Mouse (Mus musculus): ENCODE results near the gene Mvk. TPM values are rescaled to one million over a fixed set of nuclear protein-coding genes. Genes with fewer than 3 reads are reported as not detected.

The Mvk gene
- total and polyA plus RNA-seq, 2 experiments from 2014 or later, result 12.6 to 24.6 TPM

GRCm38 (mm10) chr5:114465641-114466040, 21.6 kb downstream of the Mvk start:
- H3K4me2 ChIP-seq (ENCODE audit: low read depth, low read length), result no peak overlapping the region
- H3K36me3 ChIP-seq (replicated peaks; ENCODE audit: control insufficient read depth, insufficient read depth, low read length), result no peaks in the 10 kb centered on the region
- 86% methylated on average over 7 of the region's 7 CpGs for WGBS
- no peaks in the 10 kb centered on the region for H3K27me3 ChIP-seq (ENCODE audit: control insufficient read depth, insufficient read depth, low read length)
- DNase-seq (ENCODE audit: low spot score) (no peak), ATAC-seq (ENCODE audit: insufficient read depth, low read depth) (no peak)
- H3K4me1 ChIP-seq (ENCODE audit: control insufficient read depth, insufficient read depth), result peaks cover 12% of the 10 kb centered on the region; the same call in 1 of the 2 replicates
- H3K9me3 ChIP-seq (replicated peaks; ENCODE audit: control insufficient read depth, low read length), result no peaks in the 10 kb centered on the region
- TF ChIP-seq CTCF (IDR thresholded peaks at IDR 0.05; ENCODE audit: low read depth) (no peak), EP300 (IDR thresholded peaks at IDR 0.05; ENCODE audit: low read depth) (no peak)
- no peak overlapping the region for H3K27ac ChIP-seq (ENCODE audit: low read depth)
- H3K4me3 ChIP-seq (ENCODE audit: low read depth, low read length), result no peak overlapping the region
- H3K9ac ChIP-seq (replicated peaks; ENCODE audit: low read depth, low read length), result no peak overlapping the region

GRCm38 (mm10) chr5:114467019-114467418, 22.9 kb downstream of the Mvk start:
- H3K27ac ChIP-seq (ENCODE audit: low read depth), result no peak overlapping the region
- no peaks in the 10 kb centered on the region for H3K9me3 ChIP-seq (replicated peaks; ENCODE audit: control insufficient read depth, low read length)
- no peak for DNase-seq (ENCODE audit: low spot score)
- peaks cover 12% of the 10 kb centered on the region; the same call in 1 of the 2 replicates for H3K4me1 ChIP-seq (ENCODE audit: control insufficient read depth, insufficient read depth)
- TF ChIP-seq EP300 (IDR thresholded peaks at IDR 0.05; ENCODE audit: low read depth) (no peak), CTCF (IDR thresholded peaks at IDR 0.05; ENCODE audit: low read depth) (no peak)
- no peaks in the 10 kb centered on the region for H3K36me3 ChIP-seq (replicated peaks; ENCODE audit: control insufficient read depth, insufficient read depth, low read length)
- 10% methylated on average over 11 of the region's 11 CpGs for WGBS
- no peak overlapping the region; the same call in 1 of the 2 replicates for H3K9ac ChIP-seq (replicated peaks; ENCODE audit: low read depth, low read length)
- H3K4me3 ChIP-seq (ENCODE audit: low read depth, low read length), result peak overlapping the region; percentile 30
- ATAC-seq (ENCODE audit: insufficient read depth, low read depth), result no peak
- H3K4me2 ChIP-seq (ENCODE audit: low read depth, low read length), result peak overlapping the region; percentile 59
- H3K27me3 ChIP-seq (ENCODE audit: control insufficient read depth, insufficient read depth, low read length), result no peaks in the 10 kb centered on the region

- Histone ChIP-seq H3K9me3 (replicated peaks; ENCODE audit: control insufficient read depth, low read length) (no peaks in the 10 kb centered on the region), H3K9ac (replicated peaks; ENCODE audit: low read depth, low read length) (no peak overlapping the region), H3K36me3 (replicated peaks; ENCODE audit: control insufficient read depth, insufficient read depth, low read length) (no peaks in the 10 kb centered on the region), H3K27me3 (ENCODE audit: control insufficient read depth, insufficient read depth, low read length) (no peaks in the 10 kb centered on the region), H3K27ac (ENCODE audit: low read depth) (no peak overlapping the region), H3K4me1 (ENCODE audit: control insufficient read depth, insufficient read depth) (peaks cover 10% of the 10 kb centered on the region; the same call in 1 of the 2 replicates), H3K4me3 (ENCODE audit: low read depth, low read length) (peak overlapping the region; percentile 30), H3K4me2 (ENCODE audit: low read depth, low read length) (peak overlapping the region; percentile 59)
- WGBS, result 2% methylated on average over 9 of the region's 13 CpGs
- peak; percentile 58 for ATAC-seq (ENCODE audit: insufficient read depth, low read depth)
- peak; percentile 43 for DNase-seq (ENCODE audit: low spot score)
- no peak for TF ChIP-seq CTCF (IDR thresholded peaks at IDR 0.05; ENCODE audit: low read depth)
- TF ChIP-seq EP300 (IDR thresholded peaks at IDR 0.05; ENCODE audit: low read depth), result no peak
Observed at GRCm38 (mm10) chr5:114467430-114467829, 23.4 kb downstream of the Mvk start.

GRCm38 (mm10) chr5:114468007-114468406, 23.9 kb downstream of the Mvk start:
- ATAC-seq (ENCODE audit: insufficient read depth, low read depth) (no peak), DNase-seq (ENCODE audit: low spot score) (no peak)
- H3K4me1 ChIP-seq (ENCODE audit: control insufficient read depth, insufficient read depth), result peaks cover 8% of the 10 kb centered on the region; the same call in 1 of the 2 replicates
- no peak overlapping the region for H3K9ac ChIP-seq (replicated peaks; ENCODE audit: low read depth, low read length)
- no peaks in the 10 kb centered on the region for H3K27me3 ChIP-seq (ENCODE audit: control insufficient read depth, insufficient read depth, low read length)
- H3K36me3 ChIP-seq (replicated peaks; ENCODE audit: control insufficient read depth, insufficient read depth, low read length), result no peaks in the 10 kb centered on the region
- no peak overlapping the region for H3K4me3 ChIP-seq (ENCODE audit: low read depth, low read length)
- no peak overlapping the region for H3K4me2 ChIP-seq (ENCODE audit: low read depth, low read length)
- no peak for TF ChIP-seq CTCF (IDR thresholded peaks at IDR 0.05; ENCODE audit: low read depth)
- TF ChIP-seq EP300 (IDR thresholded peaks at IDR 0.05; ENCODE audit: low read depth), result no peak
- no peak overlapping the region for H3K27ac ChIP-seq (ENCODE audit: low read depth)
- 67% methylated on average over 4 of the region's 4 CpGs for WGBS
- no peaks in the 10 kb centered on the region for H3K9me3 ChIP-seq (replicated peaks; ENCODE audit: control insufficient read depth, low read length)

GRCm38 (mm10) chr5:114470359-114470758, 26.3 kb downstream of the Mvk start:
- Histone ChIP-seq H3K27me3 (ENCODE audit: control insufficient read depth, insufficient read depth, low read length) (no peaks in the 10 kb centered on the region), H3K4me1 (ENCODE audit: control insufficient read depth, insufficient read depth) (peaks cover 8% of the 10 kb centered on the region; the same call in 1 of the 2 replicates), H3K36me3 (replicated peaks; ENCODE audit: control insufficient read depth, insufficient read depth, low read length) (no peaks in the 10 kb centered on the region), H3K9me3 (replicated peaks; ENCODE audit: control insufficient read depth, low read length) (no peaks in the 10 kb centered on the region), H3K9ac (replicated peaks; ENCODE audit: low read depth, low read length) (no peak overlapping the region), H3K4me3 (ENCODE audit: low read depth, low read length) (no peak overlapping the region), H3K27ac (ENCODE audit: low read depth) (no peak overlapping the region), H3K4me2 (ENCODE audit: low read depth, low read length) (no peak overlapping the region)
- no peak for ATAC-seq (ENCODE audit: insufficient read depth, low read depth)
- WGBS, result 67% methylated on average over 3 of the region's 3 CpGs
- no peak for DNase-seq (ENCODE audit: low spot score)
- TF ChIP-seq CTCF (IDR thresholded peaks at IDR 0.05; ENCODE audit: low read depth), result no peak
- TF ChIP-seq EP300 (IDR thresholded peaks at IDR 0.05; ENCODE audit: low read depth), result no peak
